11 mouse cellular contexts compared by ENCODE assay signal in genomic region chr11:20878644-20879043, GRCm38 (mm10). TPM values are rescaled to one million over a fixed set of nuclear protein-coding genes. Genes with fewer than 3 reads are reported as not detected.
A peak's percentile ranks its signal among the peaks of the same experiment; 100 is the strongest.
DNase-seq lines count a peak whose midpoint lies in the region; ATAC-seq lines count a peak whose summit lies in the region.
"Had no signal": no experiment of that assay in that cellular context is flagged by ENCODE, and none has a peak within 500 bp of the region (broad histone marks: within the 10 kb centered on the region; RNA-seq: fewer than 3 reads in every experiment).

No protein-coding gene starts in this region.

- ATAC-seq in kidney, embryonic 14.5 days (ENCODE audit: low FRiP score, low TSS enrichment): peak; percentile 57
- ATAC-seq in megakaryocyte, adult 5-6 weeks (ENCODE audit: poor library complexity, severe bottlenecking): no peak

- H3K4me3 ChIP-seq in kidney, embryonic 14.5 days (ENCODE audit: low read length): no peak overlapping the region

- WGBS in kidney, embryonic 14.5 days: 85% methylated on average over 5 of the region's 5 CpGs

- H3K4me1 ChIP-seq in kidney, embryonic 14.5 days (ENCODE audit: control insufficient read depth, insufficient read depth, low read length): no peaks in the 10 kb centered on the region

- no peak overlapping the region for H3K4me2 ChIP-seq in kidney, embryonic 14.5 days (replicated peaks; ENCODE audit: low read depth, low read length)

- H3K9me3 ChIP-seq in kidney, embryonic 14.5 days (ENCODE audit: control insufficient read depth, low read length): no peaks in the 10 kb centered on the region

- DNase-seq in cerebellum, adult 9-11 months: peak; percentile 4
- DNase-seq in cerebellum, adult 11 months: no peak
- DNase-seq in kidney, postnatal 10 days: no peak
- DNase-seq in NIH3T3 (ENCODE audit: low read depth): peak; percentile 68
- peak; percentile 8 to 37 for DNase-seq in layer of hippocampus, adult 18-20 months (ENCODE audit: low spot score in 2 of 2)
- no peak for DNase-seq in right cerebral cortex, adult 2 months (ENCODE audit: low spot score in 2 of 2)
- DNase-seq: cerebellum, postnatal 36 days; gastrocnemius, postnatal 14 days; kidney, adult 11 months had no signal

- H3K27ac ChIP-seq in kidney, embryonic 14.5 days (ENCODE audit: low read depth, low read length): no peak overlapping the region

- H3K36me3 ChIP-seq in kidney, embryonic 14.5 days (ENCODE audit: control insufficient read depth, insufficient read depth, low read length): no peaks in the 10 kb centered on the region

- H3K9ac ChIP-seq in kidney, embryonic 14.5 days (ENCODE audit: low read depth, low read length): no peak overlapping the region

- H3K27me3 ChIP-seq in kidney, embryonic 14.5 days (ENCODE audit: control insufficient read depth, insufficient read depth, low read length): no peaks in the 10 kb centered on the region

RNA-seq across cellular contexts. Expression of gene Lgalsl, which starts 47.8 kb away (rescaled TPM):
- 21.1 and 30.6 TPM in 2 replicates for polyA plus RNA-seq in kidney, embryonic 14.5 days (2014; fragmentation: Nextera tagmentation; extraction: Ambion mirVana)
- total RNA-seq in layer of hippocampus, adult 18-20 months (2021): 10 to 100 TPM; 78.3 to 80.4 TPM
- total RNA-seq in megakaryocyte, adult 5-6 weeks (2015): 2.2 and 3.6 TPM in 2 replicates
- 1.4 and 2.8 TPM in 2 replicates for total RNA-seq in megakaryocyte, adult 5-6 weeks (2017)

Comparison
In these comparisons a context has a peak if more than half of its experiments do, and no peak if none do; other contexts are left out.
1. DNase-seq: peak in cerebellum, adult 9-11 months (single experiment), NIH3T3 (single experiment) and layer of hippocampus, adult 18-20 months (2 of 2); none in cerebellum, adult 11 months (single experiment), kidney, postnatal 10 days (single experiment) and right cerebral cortex, adult 2 months (0 of 2).
2. RNA of gene Lgalsl, which starts 47.8 kb away (total RNA-seq): 78.3 to 80.4 TPM in layer of hippocampus, adult 18-20 months; 1.4 to 3.6 TPM in megakaryocyte, adult 5-6 weeks; every median in the first group is over 10 times any median in the second.